Mouse (Mus musculus) central nervous system, embryonic 11.5 days (tissue): Measurements from ENCODE around the gene Gm2832. TPM values are rescaled to one million over a fixed set of nuclear protein-coding genes. Genes with fewer than 3 reads are reported as not detected.

ENCODE experiments used
- polyA plus RNA-seq: library from polyadenylated mRNA; depleted of rRNA; stranded (reverse); fragments of >200 nt; gene quantifications from 2 replicates; pipeline ENCODE4 v1.2.3, GENCODE M21; 2012; rRNA removed

Gene Gm2832
- 0.04 and 0.29 TPM in 2 replicates for polyA plus RNA-seq

DNA sequence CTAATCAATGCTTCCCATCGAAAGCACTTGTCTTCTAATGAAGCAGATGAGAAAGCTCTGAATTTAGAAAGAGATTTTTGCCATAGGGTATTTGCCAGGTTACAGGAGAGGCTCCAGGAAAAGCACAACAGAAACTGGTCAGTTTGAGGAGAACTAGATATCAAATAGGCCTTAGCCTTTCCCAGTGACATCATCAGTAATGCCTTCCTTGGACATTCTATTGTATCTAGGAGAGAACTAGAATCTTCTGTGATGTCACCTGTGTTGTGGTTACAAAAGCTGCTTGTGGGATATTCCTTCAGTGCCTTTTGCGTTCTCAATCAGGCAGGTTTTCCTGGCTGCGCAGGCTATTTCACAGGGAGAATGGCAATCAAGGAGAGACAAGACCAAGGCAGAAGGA is at the start of gene Gm2832:
Gene Gm2832, plus strand, starts transcription at position 301 of the 400 bp plus-strand sequence.

Other genes with a start within 250 kb of the Gm2832 start
- 0.21 and 0.26 TPM in 2 replicates for gene Dydc2, start 209.6 kb upstream of the Gm2832 start, polyA plus RNA-seq
- gene Dydc1, start 205.9 kb upstream of the Gm2832 start, polyA plus RNA-seq, result 0.06 TPM in 1 of 2 replicates, not detected in the other
- gene Mat1a, start 173.8 kb upstream of the Gm2832 start, polyA plus RNA-seq, result 0.09 TPM in 1 of 2 replicates, not detected in the other
- gene Sftpa1, start 147.0 kb upstream of the Gm2832 start, polyA plus RNA-seq, result not detected in 2 replicates
- 0.14 and 0.48 TPM in 2 replicates for gene Mbl1, start 127.3 kb upstream of the Gm2832 start, polyA plus RNA-seq
- not detected in 2 replicates for gene Sftpd, start 93.7 kb upstream of the Gm2832 start, polyA plus RNA-seq
- gene Gm5798, start 69.8 kb downstream of the Gm2832 start, polyA plus RNA-seq, result not detected in 2 replicates
- gene Gm7945, start 107.6 kb downstream of the Gm2832 start, polyA plus RNA-seq, result not detected in 2 replicates
- not detected in 2 replicates for gene Gm6482, start 129.5 kb downstream of the Gm2832 start, polyA plus RNA-seq
- not detected in 2 replicates for gene Gm7954, start 174.7 kb downstream of the Gm2832 start, polyA plus RNA-seq
- gene Gm3486, start 210.7 kb downstream of the Gm2832 start, polyA plus RNA-seq, result not detected in 2 replicates